Mouse (Mus musculus): ENCODE data around the gene Kcng1. TPM values are rescaled to one million over a fixed set of nuclear protein-coding genes. Genes with fewer than 3 reads are reported as not detected.

Kcng1 gene
- polyA plus RNA-seq, 1 experiment from 2014 or later: 0.65 TPM

GRCm38 (mm10) chr2:168274374-168274935 lies 7.1 kb downstream of the Kcng1 start:
- no peak overlapping the region for H3K27ac ChIP-seq (replicated peaks)
- DNase-seq (ENCODE audit: low spot score) (peak; percentile 74), ATAC-seq (ENCODE audit: low FRiP score, low TSS enrichment) (no peak; the same call in 1 of the 2 replicates)
- H3K9ac ChIP-seq (ENCODE audit: low read length): no peak overlapping the region
- H3K4me2 ChIP-seq (replicated peaks; ENCODE audit: low read depth): no peak overlapping the region
- H3K27me3 ChIP-seq (ENCODE audit: control insufficient read depth, insufficient read depth, low read length): 0 out of 2 replicates have a peak, but pooled peaks cover 2% of the 10 kb centered on the region
- TF ChIP-seq EP300 (optimal IDR thresholded peaks at IDR 0.05) (no peak), CTCF (IDR thresholded peaks at IDR 0.05; ENCODE audit: low read depth) (peak; percentile 89)
- H3K4me1 ChIP-seq (replicated peaks; ENCODE audit: control insufficient read depth, insufficient read depth): no peaks in the 10 kb centered on the region
- no peak overlapping the region for H3K4me3 ChIP-seq (ENCODE audit: low read depth, low read length)
- H3K36me3 ChIP-seq (ENCODE audit: control insufficient read depth, insufficient read depth, low read length): no peaks in the 10 kb centered on the region
- WGBS: 11% methylated on average over 11 of the region's 11 CpGs
- no peaks in the 10 kb centered on the region for H3K9me3 ChIP-seq (ENCODE audit: control insufficient read depth, low read length)

GRCm38 (mm10) chr2:168273387-168273786 lies 8.1 kb downstream of the Kcng1 start:
- ATAC-seq (ENCODE audit: low FRiP score, low TSS enrichment): no peak
- TF ChIP-seq EP300 (optimal IDR thresholded peaks at IDR 0.05) (no peak), CTCF (IDR thresholded peaks at IDR 0.05; ENCODE audit: low read depth) (no peak)

GRCm38 (mm10) chr2:168268033-168268432 lies 13.5 kb downstream of the Kcng1 start:
- ATAC-seq (ENCODE audit: low FRiP score, low TSS enrichment): no peak
- no peaks in the 10 kb centered on the region for H3K9me3 ChIP-seq (ENCODE audit: control insufficient read depth, low read length)
- 32% methylated on average over 7 of the region's 7 CpGs for WGBS
- H3K27ac ChIP-seq (replicated peaks): no peak overlapping the region
- H3K4me1 ChIP-seq (replicated peaks; ENCODE audit: control insufficient read depth, insufficient read depth): no peaks in the 10 kb centered on the region
- peak; percentile 32 for DNase-seq (ENCODE audit: low spot score)
- no peaks in the 10 kb centered on the region for H3K36me3 ChIP-seq (ENCODE audit: control insufficient read depth, insufficient read depth, low read length)
- TF ChIP-seq EP300 (optimal IDR thresholded peaks at IDR 0.05): no peak
- peak; percentile 68 for TF ChIP-seq CTCF (IDR thresholded peaks at IDR 0.05; ENCODE audit: low read depth)
- H3K9ac ChIP-seq (ENCODE audit: low read length): no peak overlapping the region
- H3K27me3 ChIP-seq (ENCODE audit: control insufficient read depth, insufficient read depth, low read length): no peaks in the 10 kb centered on the region
- H3K4me2 ChIP-seq (replicated peaks; ENCODE audit: low read depth): no peak overlapping the region
- no peak overlapping the region for H3K4me3 ChIP-seq (ENCODE audit: low read depth, low read length)

More at GRCm38 (mm10) chr2:168273387-168273786, 8.1 kb downstream of the Kcng1 start:
- Histone ChIP-seq H3K4me3 (ENCODE audit: low read depth, low read length) (no peak overlapping the region), H3K36me3 (ENCODE audit: control insufficient read depth, insufficient read depth, low read length) (no peaks in the 10 kb centered on the region), H3K27ac (replicated peaks) (no peak overlapping the region), H3K27me3 (ENCODE audit: control insufficient read depth, insufficient read depth, low read length) (0 out of 2 replicates have a peak, but pooled peaks cover 2% of the 10 kb centered on the region), H3K4me2 (replicated peaks; ENCODE audit: low read depth) (no peak overlapping the region), H3K9ac (ENCODE audit: low read length) (no peak overlapping the region), H3K4me1 (replicated peaks; ENCODE audit: control insufficient read depth, insufficient read depth) (no peaks in the 10 kb centered on the region), H3K9me3 (ENCODE audit: control insufficient read depth, low read length) (no peaks in the 10 kb centered on the region)
- DNase-seq (ENCODE audit: low spot score): no peak
- 42% methylated on average over 9 of the region's 9 CpGs for WGBS

GRCm38 (mm10) chr2:168260900-168261299 lies 20.6 kb downstream of the Kcng1 start:
- 70% methylated on average over 10 of the region's 10 CpGs for WGBS
- no peak for TF ChIP-seq CTCF (IDR thresholded peaks at IDR 0.05; ENCODE audit: low read depth)
- no peak for TF ChIP-seq EP300 (optimal IDR thresholded peaks at IDR 0.05)
- Histone ChIP-seq H3K9me3 (ENCODE audit: control insufficient read depth, low read length) (no peaks in the 10 kb centered on the region), H3K9ac (ENCODE audit: low read length) (no peak overlapping the region), H3K27me3 (ENCODE audit: control insufficient read depth, insufficient read depth, low read length) (no peaks in the 10 kb centered on the region), H3K4me2 (replicated peaks; ENCODE audit: low read depth) (no peak overlapping the region), H3K36me3 (ENCODE audit: control insufficient read depth, insufficient read depth, low read length) (no peaks in the 10 kb centered on the region), H3K4me1 (replicated peaks; ENCODE audit: control insufficient read depth, insufficient read depth) (no peaks in the 10 kb centered on the region), H3K27ac (replicated peaks) (no peak overlapping the region), H3K4me3 (ENCODE audit: low read depth, low read length) (no peak overlapping the region)
- DNase-seq (ENCODE audit: low spot score): no peak
- ATAC-seq (ENCODE audit: low FRiP score, low TSS enrichment): no peak

GRCm38 (mm10) chr2:168260124-168260523 lies 21.4 kb downstream of the Kcng1 start:
- TF ChIP-seq EP300 (optimal IDR thresholded peaks at IDR 0.05): no peak
- Histone ChIP-seq H3K9ac (ENCODE audit: low read length) (no peak overlapping the region), H3K27ac (replicated peaks) (no peak overlapping the region), H3K4me2 (replicated peaks; ENCODE audit: low read depth) (no peak overlapping the region), H3K36me3 (ENCODE audit: control insufficient read depth, insufficient read depth, low read length) (no peaks in the 10 kb centered on the region), H3K4me1 (replicated peaks; ENCODE audit: control insufficient read depth, insufficient read depth) (no peaks in the 10 kb centered on the region), H3K4me3 (ENCODE audit: low read depth, low read length) (no peak overlapping the region), H3K27me3 (ENCODE audit: control insufficient read depth, insufficient read depth, low read length) (no peaks in the 10 kb centered on the region), H3K9me3 (ENCODE audit: control insufficient read depth, low read length) (no peaks in the 10 kb centered on the region)
- no peak for DNase-seq (ENCODE audit: low spot score)
- ATAC-seq (ENCODE audit: low FRiP score, low TSS enrichment): no peak
- WGBS: 66% methylated on average over 3 of the region's 3 CpGs

GRCm38 (mm10) chr2:168259046-168259445 lies 22.5 kb downstream of the Kcng1 start:
- no peak overlapping the region for H3K27ac ChIP-seq (replicated peaks)
- DNase-seq (ENCODE audit: low spot score) (no peak), ATAC-seq (ENCODE audit: low FRiP score, low TSS enrichment) (no peak)
- H3K9me3 ChIP-seq (ENCODE audit: control insufficient read depth, low read length): no peaks in the 10 kb centered on the region
- TF ChIP-seq CTCF (IDR thresholded peaks at IDR 0.05; ENCODE audit: low read depth): no peak
- TF ChIP-seq EP300 (optimal IDR thresholded peaks at IDR 0.05): no peak
- H3K9ac ChIP-seq (ENCODE audit: low read length): no peak overlapping the region
- H3K4me2 ChIP-seq (replicated peaks; ENCODE audit: low read depth): no peak overlapping the region
- no peaks in the 10 kb centered on the region for H3K4me1 ChIP-seq (replicated peaks; ENCODE audit: control insufficient read depth, insufficient read depth)
- H3K27me3 ChIP-seq (ENCODE audit: control insufficient read depth, insufficient read depth, low read length): no peaks in the 10 kb centered on the region
- 90% methylated on average over 8 of the region's 8 CpGs for WGBS
- H3K4me3 ChIP-seq (ENCODE audit: low read depth, low read length): no peak overlapping the region
- no peaks in the 10 kb centered on the region for H3K36me3 ChIP-seq (ENCODE audit: control insufficient read depth, insufficient read depth, low read length)

All from stomach, postnatal 0 days (tissue).